Mouse (Mus musculus) intestine, embryonic 14.5 days (tissue): Measurements from ENCODE around the gene Stpg2. TPM values are rescaled to one million over a fixed set of nuclear protein-coding genes. Genes with fewer than 3 reads are reported as not detected.

Experiments
- ATAC-seq: fragments of 200-750 bp; cut with Nextera tagmentation; replicated peaks from 2 replicates; pipeline ENCODE4 v1.8.0; 2017; ENCODE audit warnings: low read depth, moderate number of reproducible peaks, moderate TSS enrichment, moderate library complexity; ENCODE audit not compliant: low FRiP score, low TSS enrichment
- DNase-seq: peaks from one replicate; pipeline ENCODE4 v3.0.0-alpha.2; 2018; ENCODE audit warnings: low spot score
- H3K27ac ChIP-seq: fragments of 300-500 bp; sonication (generic); 2 replicates; pipeline ENCODE4 v1.5.1; 2014; ENCODE audit warnings: low read depth, mild to moderate bottlenecking, control low read depth
- H3K27me3 ChIP-seq: fragments of 300-500 bp; sonication (generic); replicated peaks from 2 replicates; pipeline ENCODE4 v1.6.1; 2014; ENCODE audit warnings: low read length, control low read depth; ENCODE audit not compliant: control insufficient read depth, insufficient read depth
- H3K36me3 ChIP-seq: fragments of 300-500 bp; sonication (generic); 2 replicates; pipeline ENCODE4 v1.6.1; 2014; ENCODE audit warnings: low read length, control low read depth; ENCODE audit not compliant: control insufficient read depth, insufficient read depth
- H3K4me1 ChIP-seq: fragments of 300-500 bp; sonication (generic); replicated peaks from 2 replicates; pipeline ENCODE4 v1.6.1; 2014; ENCODE audit warnings: low read length, control low read depth, mixed read lengths; ENCODE audit not compliant: control insufficient read depth, insufficient read depth
- H3K4me2 ChIP-seq: fragments of 300-500 bp; sonication (generic); 2 replicates; pipeline ENCODE4 v1.6.1; 2014; ENCODE audit warnings: low read length
- H3K4me3 ChIP-seq: fragments of 300-500 bp; sonication (generic); 2 replicates; pipeline ENCODE4 v1.5.1; 2014; ENCODE audit warnings: low read depth, low read length, control low read depth, mixed read lengths
- H3K9ac ChIP-seq: fragments of 300-500 bp; sonication (generic); 2 replicates; pipeline ENCODE4 v1.6.1; 2014; ENCODE audit warnings: mild to moderate bottlenecking, low read length
- H3K9me3 ChIP-seq: fragments of 300-500 bp; sonication (generic); 2 replicates; pipeline ENCODE4 v1.6.1; 2016; ENCODE audit warnings: low read length, control low read depth; ENCODE audit not compliant: control insufficient read depth
- WGBS: fragments of 180-500 bp; shearing (Covaris S2); extraction: QIAGEN DNeasy Blood & Tissue Kit; methylation state at CpG from one replicate; pipeline ENCODE4 v1.1.7; 2014; 5-methylcytosine and 5-hydroxymethylcytosine counted together
- polyA plus RNA-seq: library from polyadenylated mRNA; unstranded; fragments of >200 nt; fragmentation: Nextera tagmentation; extraction: Ambion mirVana; gene quantifications from 2 replicates; pipeline ENCODE4 v1.2.1, GENCODE M21; 2014

Gene Stpg2
- polyA plus RNA-seq, 1 experiment from 2014 or later: not detected

DNA sequence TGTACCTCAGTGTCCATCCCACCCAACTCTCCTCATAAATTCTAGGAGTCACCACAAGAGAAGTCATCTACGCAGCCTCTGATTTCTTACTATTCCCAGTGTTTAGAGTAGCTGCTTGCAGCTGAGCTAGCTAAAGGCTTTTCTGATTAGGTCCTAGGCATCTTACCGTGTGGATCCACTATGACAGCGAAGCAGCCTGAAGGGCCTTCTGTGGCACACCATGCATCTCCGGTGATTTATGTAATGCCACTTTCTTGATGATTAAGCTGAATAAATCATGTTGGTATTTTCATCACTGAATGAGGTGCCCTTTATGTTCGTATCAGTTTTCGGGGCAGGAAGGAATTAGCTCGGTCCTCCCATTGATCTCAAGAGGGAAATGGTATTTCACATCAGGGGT, 523.3 kb downstream of the Stpg2 start:
- Histone ChIP-seq H3K4me3 (no peak overlapping the region), H3K9ac (no peak overlapping the region), H3K36me3 (no peaks in the 10 kb centered on the region), H3K4me2 (no peak overlapping the region), H3K27me3 (no peaks in the 10 kb centered on the region), H3K4me1 (no peaks in the 10 kb centered on the region), H3K27ac (no peak overlapping the region), H3K9me3 (no peaks in the 10 kb centered on the region)
- no peak for ATAC-seq
- WGBS: 84% methylated on average over 7 of the region's 7 CpGs
- DNase-seq: no peak

- Histone ChIP-seq H3K36me3 (no peaks in the 10 kb centered on the region), H3K27me3 (no peaks in the 10 kb centered on the region), H3K4me2 (no peak overlapping the region), H3K9ac (no peak overlapping the region), H3K4me3 (no peak overlapping the region), H3K4me1 (no peaks in the 10 kb centered on the region), H3K27ac (no peak overlapping the region), H3K9me3 (no peaks in the 10 kb centered on the region)
- DNase-seq (no peak), ATAC-seq (no peak)
- 72% methylated on average over 5 of the region's 5 CpGs for WGBS
Observed at GRCm38 (mm10) chr3:139729248-139729647, 523.8 kb downstream of the Stpg2 start.

- ATAC-seq (no peak), DNase-seq (no peak)
- 87% methylated on average over 2 of the region's 2 CpGs for WGBS
- H3K9me3 ChIP-seq: no peaks in the 10 kb centered on the region
- H3K4me2 ChIP-seq: no peak overlapping the region
- H3K27ac ChIP-seq: no peak overlapping the region
- no peaks in the 10 kb centered on the region for H3K36me3 ChIP-seq
- H3K4me1 ChIP-seq: no peaks in the 10 kb centered on the region
- no peak overlapping the region for H3K9ac ChIP-seq
- no peaks in the 10 kb centered on the region for H3K27me3 ChIP-seq
- no peak overlapping the region for H3K4me3 ChIP-seq
Observed at GRCm38 (mm10) chr3:139733156-139733555, 527.7 kb downstream of the Stpg2 start.

- no peak overlapping the region for H3K4me2 ChIP-seq
- H3K27me3 ChIP-seq: no peaks in the 10 kb centered on the region
- H3K9me3 ChIP-seq: no peaks in the 10 kb centered on the region
- DNase-seq (no peak), ATAC-seq (no peak)
- H3K36me3 ChIP-seq: no peaks in the 10 kb centered on the region
- 92% methylated on average over 4 of the region's 4 CpGs for WGBS
- no peaks in the 10 kb centered on the region for H3K4me1 ChIP-seq
- H3K4me3 ChIP-seq: no peak overlapping the region
- H3K27ac ChIP-seq: no peak overlapping the region
- no peak overlapping the region for H3K9ac ChIP-seq
Observed at GRCm38 (mm10) chr3:139739388-139739787, 533.9 kb downstream of the Stpg2 start.

Other genes starting within 250 kb of the Stpg2 start
- 61.4 and 66.6 TPM in 2 replicates for gene Rap1gds1, start 130.5 kb upstream of the Stpg2 start, polyA plus RNA-seq